Mouse (Mus musculus) naive thymus-derived CD4-positive, alpha-beta T cell, adult 2 months (primary cell): ENCODE data around the gene Dpagt1.
"Not testable (repeated sequence)": the region's sequence is repeated elsewhere in the genome, so short reads cannot be mapped to it uniquely, and the experiment has no call there.

Source experiments
- DNase-seq: peaks from one replicate; pipeline ENCODE4 v3.0.0-alpha.2; 2011; ENCODE audit warnings: low read depth

The Dpagt1 gene

GRCm38 (mm10) chr9:44338574-44338973 is 12.8 kb downstream of the Dpagt1 start:
- DNase-seq = no peak

- DNase-seq = no peak
Observed at GRCm38 (mm10) chr9:44341487-44341886, 15.7 kb downstream of the Dpagt1 start.

- no peak for DNase-seq
Observed at GRCm38 (mm10) chr9:44342173-44342572, 16.4 kb downstream of the Dpagt1 start.

GRCm38 (mm10) chr9:44342605-44343004 is 16.8 kb downstream of the Dpagt1 start:
- DNase-seq = no peak

- DNase-seq = no peak
Observed at GRCm38 (mm10) chr9:44343290-44343689, 17.5 kb downstream of the Dpagt1 start.

GRCm38 (mm10) chr9:44343781-44344421 is 18.1 kb downstream of the Dpagt1 start, which contains the start of gene Hmbs:
Gene Hmbs (minus strand): TSS chr9:44344228.
- peak; percentile 91 for DNase-seq

GRCm38 (mm10) chr9:44345570-44346433 is 20.0 kb downstream of the Dpagt1 start:
- no peak for DNase-seq

GRCm38 (mm10) chr9:44347166-44347565 is 21.3 kb downstream of the Dpagt1 start:
- DNase-seq = no peak

- no peak for DNase-seq
Observed at GRCm38 (mm10) chr9:44347621-44348020, 21.8 kb downstream of the Dpagt1 start.

GRCm38 (mm10) chr9:44348546-44348945 is 22.7 kb downstream of the Dpagt1 start:
- no peak for DNase-seq

- no peak for DNase-seq
Observed at GRCm38 (mm10) chr9:44351396-44351795, 25.6 kb downstream of the Dpagt1 start.

- no peak for DNase-seq
Observed at GRCm38 (mm10) chr9:44352337-44352736, 26.5 kb downstream of the Dpagt1 start.

- no peak for DNase-seq
Observed at GRCm38 (mm10) chr9:44353142-44353541, 27.3 kb downstream of the Dpagt1 start.

GRCm38 (mm10) chr9:44357207-44357606 is 31.4 kb downstream of the Dpagt1 start:
- peak; percentile 70 for DNase-seq

- DNase-seq = peak; percentile 98
Observed at GRCm38 (mm10) chr9:44361190-44361917, 35.5 kb downstream of the Dpagt1 start, which contains the start of gene Vps11. Gene Vps11 (minus strand): TSS chr9:44361670.

- not testable (repeated sequence) for DNase-seq
Observed at GRCm38 (mm10) chr9:44361931-44362330, 36.1 kb downstream of the Dpagt1 start.

GRCm38 (mm10) chr9:44364480-44364879 is 38.7 kb downstream of the Dpagt1 start:
- DNase-seq = peak; percentile 65

GRCm38 (mm10) chr9:44373386-44373785 is 47.6 kb downstream of the Dpagt1 start:
- no peak for DNase-seq

GRCm38 (mm10) chr9:44376141-44376540 is 50.3 kb downstream of the Dpagt1 start:
- no peak for DNase-seq

- not testable (repeated sequence) for DNase-seq
Observed at GRCm38 (mm10) chr9:44377335-44377734, 51.5 kb downstream of the Dpagt1 start.

- DNase-seq = peak; percentile 55
Observed at GRCm38 (mm10) chr9:44378153-44378730, 52.4 kb downstream of the Dpagt1 start.
